Mouse (Mus musculus) erythroblast, embryonic 14.5 days (primary cell): ENCODE results near the gene Olfr1393. TPM values are rescaled to one million over a fixed set of nuclear protein-coding genes. Genes with fewer than 3 reads are reported as not detected.

Source experiments
- H3K27me3 ChIP-seq: 2 replicates; pipeline ENCODE4 v1.6.1; 2012; ENCODE audit warnings: inconsistent platforms; ENCODE audit not compliant: control insufficient read depth
- H3K36me3 ChIP-seq: 2 replicates; pipeline ENCODE4 v1.6.1; 2012; ENCODE audit warnings: mild to moderate bottlenecking, inconsistent platforms; ENCODE audit not compliant: control insufficient read depth
- H3K4me1 ChIP-seq: 2 replicates; pipeline ENCODE4 v1.6.1; 2012; ENCODE audit warnings: inconsistent platforms; ENCODE audit not compliant: control insufficient read depth
- H3K4me3 ChIP-seq: replicated peaks from 2 replicates; pipeline ENCODE3; 2012; ENCODE audit warnings: moderate library complexity, mild to moderate bottlenecking, inconsistent platforms
- H3K9me3 ChIP-seq: 2 replicates; pipeline ENCODE4 v1.6.1; 2012; ENCODE audit warnings: low read length, inconsistent platforms, mixed read lengths; ENCODE audit not compliant: control insufficient read depth
- GATA1 ChIP-seq: IDR thresholded peaks from 2 replicates; pipeline ENCODE4 v1.6.1; 2012; ENCODE audit warnings: low read length, inconsistent platforms, mixed read lengths
- TAL1 ChIP-seq: IDR thresholded peaks from 3 replicates; pipeline ENCODE4 v1.6.1; 2012; ENCODE audit warnings: low read length, inconsistent platforms, mixed read lengths
- polyA plus RNA-seq: library from polyadenylated mRNA; stranded (reverse); fragments of >175 nt; gene quantifications from 2 replicates; pipeline ENCODE4 v1.2.3, GENCODE M21; 2012

The Olfr1393 gene
- polyA plus RNA-seq, 1 experiment, result not detected

DNA sequence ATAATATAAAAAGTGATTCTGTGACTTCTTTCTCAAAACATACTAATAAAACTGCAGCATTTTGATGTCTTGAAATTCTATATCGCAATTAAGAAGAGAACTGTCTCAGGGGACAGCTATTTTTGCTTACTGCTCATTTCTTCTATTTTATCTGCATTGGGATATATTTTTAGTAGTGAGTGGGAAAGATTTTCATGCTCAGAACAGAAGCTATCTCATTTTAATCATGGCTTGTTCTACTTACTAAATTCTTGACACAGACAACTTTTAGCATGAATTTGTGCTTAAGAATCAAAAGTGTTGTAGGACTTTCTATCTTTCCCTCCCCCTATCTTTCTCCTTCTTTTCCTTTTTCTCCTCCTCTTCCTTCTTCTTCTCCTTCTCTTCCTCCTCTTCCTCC, 51.6 kb downstream of the Olfr1393 start:
- H3K36me3 ChIP-seq, result no peaks in the 10 kb centered on the region
- H3K9me3 ChIP-seq, result no peaks in the 10 kb centered on the region
- no peaks in the 10 kb centered on the region for H3K27me3 ChIP-seq
- no peaks in the 10 kb centered on the region for H3K4me1 ChIP-seq
- TF ChIP-seq GATA1 (no peak), TAL1 (no peak)
- H3K4me3 ChIP-seq, result no peak overlapping the region

Other genes with a start within 250 kb of the Olfr1393 start
- 0.02 TPM in 1 of 2 replicates, not detected in the other for gene 9930111J21Rik2, start 227.1 kb upstream of the Olfr1393 start, polyA plus RNA-seq
- gene Tgtp2, start 214.1 kb upstream of the Olfr1393 start, polyA plus RNA-seq, result not detected in 2 replicates
- gene Ifi47, start 201.7 kb upstream of the Olfr1393 start, polyA plus RNA-seq, result not detected in 2 replicates
- gene Olfr1396, start 163.4 kb upstream of the Olfr1393 start, polyA plus RNA-seq, result not detected in 2 replicates
- gene Olfr1395, start 136.0 kb upstream of the Olfr1393 start, polyA plus RNA-seq, result not detected in 2 replicates
- not detected in 2 replicates for gene Olfr1394, start 123.9 kb upstream of the Olfr1393 start, polyA plus RNA-seq
- not detected in 2 replicates for gene Btnl9, start 91.1 kb upstream of the Olfr1393 start, polyA plus RNA-seq
- 0.02 and 0.16 TPM in 2 replicates for gene Zfp62, start 75.0 kb upstream of the Olfr1393 start, polyA plus RNA-seq
- 6.7 and 7.3 TPM in 2 replicates for gene Mgat1, start 34.1 kb upstream of the Olfr1393 start, polyA plus RNA-seq
- 0.01 TPM in 1 of 2 replicates, not detected in the other for gene Olfr1392, start 7.0 kb downstream of the Olfr1393 start, polyA plus RNA-seq
- not detected in 2 replicates for gene Olfr10, start 26.4 kb downstream of the Olfr1393 start, polyA plus RNA-seq
- not detected in 2 replicates for gene Olfr1391, start 44.4 kb downstream of the Olfr1393 start, polyA plus RNA-seq
- not detected in 2 replicates for gene Olfr1390, start 56.9 kb downstream of the Olfr1393 start, polyA plus RNA-seq
- gene Olfr1389, start 144.8 kb downstream of the Olfr1393 start, polyA plus RNA-seq, result not detected in 2 replicates
- gene Olfr1388, start 158.3 kb downstream of the Olfr1393 start, polyA plus RNA-seq, result not detected in 2 replicates
- not detected in 2 replicates for gene Olfr1387, start 177.0 kb downstream of the Olfr1393 start, polyA plus RNA-seq
- not detected in 2 replicates for gene Olfr1386, start 186.7 kb downstream of the Olfr1393 start, polyA plus RNA-seq
- not detected in 2 replicates for gene Olfr1385, start 210.8 kb downstream of the Olfr1393 start, polyA plus RNA-seq
- not detected in 2 replicates for gene Olfr1384, start 228.4 kb downstream of the Olfr1393 start, polyA plus RNA-seq
- 0.01 TPM in 1 of 2 replicates, not detected in the other for gene Olfr1383, start 241.3 kb downstream of the Olfr1393 start, polyA plus RNA-seq
- not detected in 2 replicates for gene Olfr1382, start 249.9 kb downstream of the Olfr1393 start, polyA plus RNA-seq